Mouse (Mus musculus): ENCODE measurements around the gene Myrip. TPM values are rescaled to one million over a fixed set of nuclear protein-coding genes. Genes with fewer than 3 reads are reported as not detected.

The Myrip gene
- polyA plus RNA-seq, 1 experiment from 2014 or later, result 0.30 TPM

GRCm38 (mm10) chr9:120521161-120521560, 219.8 kb downstream of the Myrip start:
- no peak overlapping the region for H3K4me3 ChIP-seq (ENCODE audit: low read length)
- WGBS, result 65% methylated on average over 1 of the region's 1 CpGs
- no peaks in the 10 kb centered on the region for H3K9me3 ChIP-seq (ENCODE audit: low read length)
- H3K9ac ChIP-seq (replicated peaks; ENCODE audit: low read length), result no peak overlapping the region
- ATAC-seq (ENCODE audit: low FRiP score, low TSS enrichment), result no peak
- no peaks in the 10 kb centered on the region for H3K27me3 ChIP-seq (ENCODE audit: insufficient read depth, low read length)
- H3K4me2 ChIP-seq (replicated peaks; ENCODE audit: low read depth, low read length), result no peak overlapping the region
- H3K36me3 ChIP-seq (ENCODE audit: insufficient read depth, low read length), result no peaks in the 10 kb centered on the region
- no peak overlapping the region for H3K27ac ChIP-seq (ENCODE audit: low read length)
- H3K4me1 ChIP-seq (ENCODE audit: insufficient read depth, low read length), result 0 out of 2 replicates have a peak, but pooled peaks cover 3% of the 10 kb centered on the region

Other genes with a start within 250 kb of the Myrip start
- 5.3 and 7.9 TPM in 2 replicates for gene Cx3cr1, start 231.6 kb upstream of the Myrip start, polyA plus RNA-seq (2015; fragmentation: Nextera tagmentation; extraction: Ambion mirVana)
- not detected in 2 replicates for gene Ccr8, start 209.4 kb upstream of the Myrip start, polyA plus RNA-seq (2015; fragmentation: Nextera tagmentation; extraction: Ambion mirVana)
- gene Slc25a38, start 191.1 kb upstream of the Myrip start, polyA plus RNA-seq (2015; fragmentation: Nextera tagmentation; extraction: Ambion mirVana), result 36.3 and 37.0 TPM in 2 replicates
- 1,478 and 1,498 TPM in 2 replicates for gene Rpsa, start 173.8 kb upstream of the Myrip start, polyA plus RNA-seq (2015; fragmentation: Nextera tagmentation; extraction: Ambion mirVana)
- gene Mobp, start 151.8 kb upstream of the Myrip start, polyA plus RNA-seq (2015; fragmentation: Nextera tagmentation; extraction: Ambion mirVana), result not detected in 2 replicates
- gene Eif1b, start 190.7 kb downstream of the Myrip start, polyA plus RNA-seq (2015; fragmentation: Nextera tagmentation; extraction: Ambion mirVana), result 146 and 156 TPM in 2 replicates
- gene Entpd3, start 238.3 kb downstream of the Myrip start, polyA plus RNA-seq (2015; fragmentation: Nextera tagmentation; extraction: Ambion mirVana), result 1.8 TPM in 2 replicates